Mouse (Mus musculus): ENCODE data around the gene Cnksr2. TPM values are rescaled to one million over a fixed set of nuclear protein-coding genes. Genes with fewer than 3 reads are reported as not detected.
A peak's percentile ranks its signal among the peaks of the same experiment; 100 is the strongest.

The Cnksr2 gene
- total RNA-seq (2015) (not detected in 2 replicates), total RNA-seq (2017) (not detected in 2 replicates)

GRCm38 (mm10) chrX:158043057-158043843, at the start of gene Cnksr2:
Gene Cnksr2 (minus strand): TSS chrX:158043294.
- ATAC-seq (replicated peaks; ENCODE audit: poor library complexity): peak; percentile 62

DNA sequence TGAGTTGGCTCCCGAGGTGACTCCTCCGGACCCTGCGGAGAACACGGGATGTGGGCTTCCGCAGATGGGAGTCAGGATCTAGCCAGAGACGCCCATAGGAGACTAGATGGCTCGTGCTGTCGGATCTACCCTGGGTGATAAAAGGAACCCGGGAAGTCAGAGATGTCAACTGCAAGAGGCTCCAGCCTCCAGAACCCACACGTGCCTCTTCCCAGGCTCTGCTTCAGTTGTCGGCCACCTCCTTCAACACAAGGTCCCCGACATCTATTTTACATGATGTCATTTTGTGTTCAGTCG, 698 bp upstream of the Cnksr2 start:
- no peak; the same call in 1 of the 2 replicates for ATAC-seq (replicated peaks; ENCODE audit: poor library complexity)

GRCm38 (mm10) chrX:158042255-158043056, 638 bp downstream of the Cnksr2 start:
- peak; percentile 53; the same call in 1 of the 2 replicates for ATAC-seq (replicated peaks; ENCODE audit: poor library complexity)

- ATAC-seq (replicated peaks; ENCODE audit: poor library complexity): peak; percentile 24; the same call in 1 of the 2 replicates
Measured at GRCm38 (mm10) chrX:158041703-158042102, 1.4 kb downstream of the Cnksr2 start.

- peak; percentile 83 for ATAC-seq (replicated peaks; ENCODE audit: poor library complexity)
Measured at GRCm38 (mm10) chrX:157951698-157952097, 91.4 kb downstream of the Cnksr2 start.

GRCm38 (mm10) chrX:157949256-157949655, 93.8 kb downstream of the Cnksr2 start:
- ATAC-seq (replicated peaks; ENCODE audit: poor library complexity): no peak

- no peak for ATAC-seq (replicated peaks; ENCODE audit: poor library complexity)
Measured at GRCm38 (mm10) chrX:157945121-157945520, 98.0 kb downstream of the Cnksr2 start.

GRCm38 (mm10) chrX:157936611-157937010, 106.5 kb downstream of the Cnksr2 start:
- ATAC-seq (replicated peaks; ENCODE audit: poor library complexity): no peak

DNA sequence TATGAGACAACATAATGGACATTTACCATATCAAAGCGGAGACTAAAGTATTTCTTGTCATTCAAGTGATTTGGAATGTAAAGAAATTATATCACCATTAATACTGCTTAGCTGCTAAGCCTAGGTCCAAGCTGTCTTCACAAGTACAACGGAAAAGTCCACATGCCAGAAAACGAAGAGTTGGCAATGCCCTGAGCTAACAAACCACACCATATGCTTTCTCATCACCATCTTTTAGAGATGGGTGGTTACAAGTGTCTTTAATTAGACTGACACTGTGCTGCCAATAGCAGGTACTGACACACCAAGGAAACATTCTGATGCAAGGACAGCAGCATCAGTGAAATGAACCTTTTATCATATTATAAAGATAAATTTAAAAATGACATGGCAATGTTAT, 123.0 kb downstream of the Cnksr2 start:
- no peak for ATAC-seq (replicated peaks; ENCODE audit: poor library complexity)

GRCm38 (mm10) chrX:157829983-157830382, 213.1 kb downstream of the Cnksr2 start:
- ATAC-seq (replicated peaks; ENCODE audit: poor library complexity): no peak

- no peak for ATAC-seq (replicated peaks; ENCODE audit: poor library complexity)
Measured at GRCm38 (mm10) chrX:157818921-157819260, 224.2 kb downstream of the Cnksr2 start.

- ATAC-seq (replicated peaks; ENCODE audit: poor library complexity): peak; percentile 70
Measured at GRCm38 (mm10) chrX:157818207-157818920, 224.7 kb downstream of the Cnksr2 start, which contains the start of gene Klhl34. Gene Klhl34 (plus strand): TSS chrX:157818435.

DNA sequence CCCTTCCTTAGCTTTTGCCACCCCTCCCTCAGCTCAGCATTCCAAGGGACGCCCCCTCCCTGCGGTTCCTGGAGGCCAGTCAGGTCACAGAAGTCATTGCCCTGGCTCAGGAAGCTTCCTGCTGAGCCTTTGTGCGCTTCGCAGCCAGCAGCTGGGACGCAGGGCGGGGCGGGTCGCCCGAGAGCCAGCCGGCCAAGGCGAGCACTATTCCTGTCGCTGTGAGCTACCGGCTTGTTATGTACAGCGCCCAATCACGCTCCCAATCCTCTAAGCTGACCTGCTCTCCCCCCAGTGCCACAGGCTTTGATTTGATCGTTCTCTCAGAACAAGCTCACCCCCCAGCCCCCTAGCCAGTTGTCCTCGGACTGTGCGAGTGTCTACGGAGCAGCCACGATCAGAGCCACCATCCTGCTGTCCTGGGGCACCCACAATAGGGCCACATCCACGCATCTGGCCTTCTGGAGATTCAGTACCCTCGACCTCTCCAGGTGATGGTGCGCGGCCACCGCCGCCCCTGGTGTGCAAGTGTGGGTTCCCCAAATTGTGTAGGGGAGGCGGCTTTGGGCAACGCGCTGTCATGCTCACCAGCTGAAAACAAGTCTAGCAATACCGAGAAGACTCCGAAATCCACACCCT, 225.4 kb downstream of the Cnksr2 start:
- peak; percentile 60 for ATAC-seq (replicated peaks; ENCODE audit: poor library complexity)

DNA sequence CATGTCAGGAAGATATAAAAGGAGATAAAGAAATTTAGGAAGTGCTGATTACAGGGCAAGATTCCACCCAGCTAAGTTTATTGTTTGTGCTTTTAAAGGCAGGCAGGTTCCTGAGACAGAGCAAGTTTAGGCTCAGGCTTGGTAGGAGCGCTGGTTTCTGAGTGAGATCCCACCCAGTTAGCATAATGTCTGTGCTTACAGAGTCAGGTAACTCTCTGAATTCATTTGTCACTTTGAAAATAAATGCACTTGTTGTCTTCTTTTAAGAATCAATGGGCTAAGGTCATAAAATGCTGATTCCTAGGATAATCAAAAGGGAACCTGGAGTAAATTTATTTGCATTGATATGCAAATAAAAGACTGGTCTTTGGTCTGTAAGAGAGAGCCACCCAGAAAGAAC, 233.4 kb downstream of the Cnksr2 start:
- ATAC-seq (replicated peaks; ENCODE audit: poor library complexity): no peak

GRCm38 (mm10) chrX:157801669-157802068, 241.4 kb downstream of the Cnksr2 start:
- peak; percentile 98 for ATAC-seq (replicated peaks; ENCODE audit: poor library complexity)

Other genes starting within 250 kb of the Cnksr2 start
- gene Klhl34, start 224.9 kb downstream of the Cnksr2 start, total RNA-seq (2015): not detected in 2 replicates
- not detected in 2 replicates for gene Klhl34, start 224.9 kb downstream of the Cnksr2 start, total RNA-seq (2017)

Measured in megakaryocyte progenitor cell, adult 5-6 weeks (primary cell).